Mouse (Mus musculus): Measurements from ENCODE around the gene Gm26920. TPM values are rescaled to one million over a fixed set of nuclear protein-coding genes. Genes with fewer than 3 reads are reported as not detected.

The Gm26920 gene
- polyA plus RNA-seq, 1 experiment = not detected

DNA sequence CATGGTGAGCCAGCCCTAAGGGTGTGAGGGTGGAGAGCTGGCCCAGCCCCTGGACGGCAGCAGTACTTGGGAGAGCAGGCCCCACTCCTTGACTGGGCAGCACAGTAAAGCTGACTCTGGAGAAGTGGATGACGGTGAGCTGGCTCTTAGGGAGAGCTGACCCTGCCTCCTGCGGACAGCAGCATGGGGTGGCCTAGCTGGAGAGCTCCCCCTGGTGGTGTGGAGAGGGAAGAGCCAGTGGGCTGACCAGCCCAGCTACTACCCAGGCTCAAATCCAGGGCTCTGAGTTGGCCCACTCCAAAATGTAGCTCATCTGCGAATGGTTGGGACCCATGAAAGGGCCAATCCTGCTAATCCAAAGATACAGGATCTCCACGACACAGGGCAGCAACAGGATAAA, 25.6 kb downstream of the Gm26920 start:
- no peaks in the 10 kb centered on the region for H3K4me1 ChIP-seq (ENCODE audit: control insufficient read depth)
- no peaks in the 10 kb centered on the region for H3K9me3 ChIP-seq (ENCODE audit: control insufficient read depth, low read length)
- peaks cover 15% of the 10 kb centered on the region for H3K36me3 ChIP-seq (ENCODE audit: control insufficient read depth)
- H3K4me3 ChIP-seq (replicated peaks) = no peak overlapping the region
- no peak for TF ChIP-seq GATA1 (IDR thresholded peaks at IDR 0.05; ENCODE audit: low read length)
- TF ChIP-seq TAL1 (IDR thresholded peaks at IDR 0.05; ENCODE audit: low read length) = no peak
- H3K27me3 ChIP-seq (ENCODE audit: control insufficient read depth) = no peaks in the 10 kb centered on the region

DNA sequence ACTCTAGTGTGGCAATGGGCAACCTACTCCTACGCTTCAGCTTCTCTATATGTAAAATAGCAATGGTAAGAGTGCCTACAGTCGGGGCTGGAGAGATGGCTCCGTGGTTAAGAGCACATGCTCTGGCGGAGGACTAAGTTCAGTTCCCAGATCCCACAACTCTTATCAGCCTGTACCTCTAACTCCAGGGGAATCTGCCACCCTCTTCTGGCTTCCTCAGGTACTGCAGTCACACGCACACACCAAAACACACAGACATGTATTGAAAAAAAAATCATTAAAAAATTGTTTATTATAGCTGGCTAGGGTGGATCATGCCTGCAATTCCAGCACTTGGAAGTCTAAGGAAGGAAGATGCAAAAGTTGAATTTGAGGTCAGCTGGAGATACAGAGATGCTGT, 27.7 kb downstream of the Gm26920 start:
- H3K4me1 ChIP-seq (ENCODE audit: control insufficient read depth) = no peaks in the 10 kb centered on the region
- H3K36me3 ChIP-seq (ENCODE audit: control insufficient read depth) = peaks cover 15% of the 10 kb centered on the region
- no peak for TF ChIP-seq GATA1 (IDR thresholded peaks at IDR 0.05; ENCODE audit: low read length)
- TF ChIP-seq TAL1 (IDR thresholded peaks at IDR 0.05; ENCODE audit: low read length) = no peak
- no peaks in the 10 kb centered on the region for H3K9me3 ChIP-seq (ENCODE audit: control insufficient read depth, low read length)
- H3K27me3 ChIP-seq (ENCODE audit: control insufficient read depth) = no peaks in the 10 kb centered on the region
- H3K4me3 ChIP-seq (replicated peaks) = no peak overlapping the region

DNA sequence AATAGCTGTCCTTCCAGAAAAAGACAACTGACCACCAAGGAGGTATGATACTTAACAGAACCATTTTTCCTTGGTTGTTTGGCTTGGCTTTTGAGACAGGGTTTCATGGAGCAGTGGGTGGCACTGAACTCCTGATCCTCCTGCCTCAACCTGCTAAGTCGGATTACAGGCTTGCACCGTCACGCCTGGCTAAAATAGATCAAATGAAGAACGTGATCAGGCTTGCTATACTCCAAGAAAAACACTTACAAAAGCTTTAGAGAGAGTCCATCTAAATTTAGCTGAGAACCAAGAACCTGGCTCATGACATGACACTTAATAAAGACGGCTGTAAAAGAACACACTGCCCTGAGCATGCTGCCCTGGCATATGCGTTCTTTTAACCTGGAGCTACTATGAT, 29.9 kb downstream of the Gm26920 start:
- Histone ChIP-seq H3K27me3 (ENCODE audit: control insufficient read depth) (no peaks in the 10 kb centered on the region), H3K36me3 (ENCODE audit: control insufficient read depth) (peaks cover 24% of the 10 kb centered on the region), H3K4me1 (ENCODE audit: control insufficient read depth) (no peaks in the 10 kb centered on the region), H3K9me3 (ENCODE audit: control insufficient read depth, low read length) (no peaks in the 10 kb centered on the region), H3K4me3 (replicated peaks) (no peak overlapping the region)
- no peak for TF ChIP-seq TAL1 (IDR thresholded peaks at IDR 0.05; ENCODE audit: low read length)
- TF ChIP-seq GATA1 (IDR thresholded peaks at IDR 0.05; ENCODE audit: low read length) = no peak

DNA sequence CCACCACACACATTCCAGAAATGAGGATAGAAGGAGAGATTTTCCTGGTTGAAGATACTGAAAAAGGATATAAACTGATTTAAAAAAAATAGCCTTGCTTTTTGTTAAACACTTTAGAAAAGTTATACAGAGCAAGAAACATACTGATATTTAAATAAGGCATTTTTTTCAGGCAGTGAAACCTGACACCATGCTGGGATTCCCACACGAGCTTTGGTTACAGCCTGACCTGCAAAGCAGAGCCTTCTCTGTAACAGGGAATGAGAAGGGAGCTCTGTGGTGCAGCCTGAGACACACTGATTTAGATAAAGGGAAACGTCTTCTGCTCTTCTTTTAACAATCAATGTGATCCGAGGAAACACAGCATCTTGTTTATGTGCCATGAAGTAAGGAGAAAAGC, 36.6 kb downstream of the Gm26920 start:
- H3K4me1 ChIP-seq (ENCODE audit: control insufficient read depth) = peaks cover 13% of the 10 kb centered on the region
- no peaks in the 10 kb centered on the region for H3K27me3 ChIP-seq (ENCODE audit: control insufficient read depth)
- H3K4me3 ChIP-seq (replicated peaks) = no peak overlapping the region
- TF ChIP-seq GATA1 (IDR thresholded peaks at IDR 0.05; ENCODE audit: low read length) (no peak), TAL1 (IDR thresholded peaks at IDR 0.05; ENCODE audit: low read length) (no peak)
- no peaks in the 10 kb centered on the region for H3K9me3 ChIP-seq (ENCODE audit: control insufficient read depth, low read length)
- H3K36me3 ChIP-seq (ENCODE audit: control insufficient read depth) = peaks cover 12% of the 10 kb centered on the region

DNA sequence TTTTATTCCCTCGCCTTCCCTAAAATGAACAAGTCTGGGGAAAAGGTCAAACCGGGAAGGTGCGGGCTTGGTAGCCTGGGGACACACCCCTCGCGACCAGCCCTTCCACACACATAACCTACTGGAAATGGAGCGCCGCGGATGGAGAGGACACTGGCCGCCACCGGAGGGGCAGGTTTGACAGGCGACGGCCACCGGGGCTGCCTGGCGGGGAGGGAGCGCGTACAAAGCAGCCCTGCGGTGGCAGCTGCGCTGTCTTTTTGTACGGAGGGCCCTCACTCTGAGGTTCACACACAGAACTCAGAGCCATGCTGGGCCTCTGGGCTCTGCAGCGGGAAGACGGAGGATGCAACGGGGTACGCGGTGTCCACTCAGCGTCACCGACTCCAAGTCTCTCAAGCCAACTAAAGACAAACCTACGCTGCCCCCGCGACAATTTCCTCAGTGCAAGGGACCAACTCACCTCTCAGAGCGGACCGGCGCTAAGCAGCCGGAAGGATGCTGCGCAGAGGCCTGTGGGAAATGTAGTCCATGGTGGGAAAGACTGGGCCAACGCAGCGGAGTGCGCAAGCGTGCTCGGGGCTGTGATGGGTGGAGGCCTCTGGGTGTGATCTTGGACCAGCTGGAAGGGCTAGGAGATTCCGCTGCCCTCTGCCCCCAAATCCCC, 39.2 kb downstream of the Gm26920 start, which contains the start of gene Zfp14:
Gene Zfp14 (minus strand): TSS at position 499 of the 667 bp plus-strand sequence.
- no peak for TF ChIP-seq GATA1 (IDR thresholded peaks at IDR 0.05; ENCODE audit: low read length)
- no peak for TF ChIP-seq TAL1 (IDR thresholded peaks at IDR 0.05; ENCODE audit: low read length)
- peak within 1 kb of the TSS; percentile 63 for H3K4me3 ChIP-seq (replicated peaks)
- no peaks in the 10 kb centered on the region for H3K27me3 ChIP-seq (ENCODE audit: control insufficient read depth)
- no peaks in the 10 kb centered on the region for H3K9me3 ChIP-seq (ENCODE audit: control insufficient read depth, low read length)
- H3K36me3 ChIP-seq (ENCODE audit: control insufficient read depth) = peaks cover 2% of the 10 kb centered on the region; the same call in 1 of the 2 replicates
- peaks cover 13% of the 10 kb centered on the region for H3K4me1 ChIP-seq (ENCODE audit: control insufficient read depth)

DNA sequence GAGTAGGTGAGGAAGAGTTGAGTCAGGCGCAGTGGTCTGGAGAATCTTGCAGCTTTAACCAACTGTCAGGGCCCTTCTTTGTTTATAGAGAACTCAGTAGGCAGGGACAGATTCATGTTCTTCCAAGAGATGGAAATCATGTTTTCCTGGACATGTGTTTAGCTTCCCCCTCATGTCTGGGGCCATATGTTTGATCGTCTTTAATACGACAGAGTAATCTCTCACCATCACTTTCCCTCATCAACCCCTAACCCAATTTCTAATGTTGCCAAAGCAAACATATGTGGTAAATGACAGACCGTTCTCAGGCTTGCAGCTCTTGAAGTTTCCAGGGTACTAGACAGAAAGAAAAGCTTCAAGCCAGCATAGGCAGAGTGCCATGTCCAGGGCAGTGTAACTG, 42.1 kb downstream of the Gm26920 start:
- H3K4me1 ChIP-seq (ENCODE audit: control insufficient read depth) = peaks cover 13% of the 10 kb centered on the region
- H3K27me3 ChIP-seq (ENCODE audit: control insufficient read depth) = no peaks in the 10 kb centered on the region
- TF ChIP-seq TAL1 (IDR thresholded peaks at IDR 0.05; ENCODE audit: low read length) = no peak
- TF ChIP-seq GATA1 (IDR thresholded peaks at IDR 0.05; ENCODE audit: low read length) = no peak
- H3K9me3 ChIP-seq (ENCODE audit: control insufficient read depth, low read length) = no peaks in the 10 kb centered on the region
- H3K36me3 ChIP-seq (ENCODE audit: control insufficient read depth) = no peaks in the 10 kb centered on the region
- no peak overlapping the region for H3K4me3 ChIP-seq (replicated peaks)

DNA sequence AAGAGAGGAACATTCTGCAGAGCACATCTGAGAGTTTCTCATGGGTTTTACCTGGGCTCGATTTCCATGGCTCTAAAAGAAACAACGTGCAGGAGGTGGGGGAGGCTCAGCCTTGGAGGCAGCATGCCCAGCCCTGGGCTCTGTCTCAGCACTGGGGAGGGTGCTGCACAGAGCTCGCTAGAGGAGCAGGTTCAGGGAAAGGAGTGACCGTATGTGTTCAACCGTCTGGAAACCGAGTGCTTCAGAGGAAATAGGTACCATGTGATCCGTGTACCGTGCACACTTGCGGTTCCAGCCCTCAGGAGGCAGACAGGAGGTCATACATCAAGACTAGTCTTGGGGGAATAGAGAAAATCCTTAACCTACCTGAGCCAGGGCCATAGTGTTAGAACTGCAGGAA, 45.9 kb downstream of the Gm26920 start:
- Histone ChIP-seq H3K27me3 (ENCODE audit: control insufficient read depth) (no peaks in the 10 kb centered on the region), H3K4me1 (ENCODE audit: control insufficient read depth) (no peaks in the 10 kb centered on the region), H3K4me3 (replicated peaks) (no peak overlapping the region), H3K9me3 (ENCODE audit: control insufficient read depth, low read length) (no peaks in the 10 kb centered on the region), H3K36me3 (ENCODE audit: control insufficient read depth) (no peaks in the 10 kb centered on the region)
- no peak for TF ChIP-seq TAL1 (IDR thresholded peaks at IDR 0.05; ENCODE audit: low read length)

DNA sequence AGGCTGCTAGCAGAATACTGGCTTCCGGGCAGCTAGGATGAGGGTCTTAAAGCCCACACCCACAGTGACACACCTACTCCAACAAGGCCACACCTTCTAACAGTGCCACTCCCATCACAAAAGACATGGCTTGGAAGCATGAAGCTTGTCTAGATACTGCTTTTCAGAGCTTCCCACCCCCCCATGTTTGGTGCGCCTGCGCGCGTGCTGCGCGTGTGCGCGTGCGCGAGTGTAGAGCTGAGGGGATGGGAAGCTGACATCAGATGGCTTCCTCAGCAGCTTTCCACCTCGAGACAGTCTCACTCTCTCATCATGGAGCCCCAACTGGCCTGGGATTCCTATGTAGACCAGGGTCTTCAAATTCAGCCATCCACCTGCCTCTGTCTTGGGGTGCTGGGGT, 55.9 kb downstream of the Gm26920 start:
- no peak for TF ChIP-seq TAL1 (IDR thresholded peaks at IDR 0.05; ENCODE audit: low read length)
- TF ChIP-seq GATA1 (IDR thresholded peaks at IDR 0.05; ENCODE audit: low read length) = no peak
- Histone ChIP-seq H3K4me1 (ENCODE audit: control insufficient read depth) (peaks cover 13% of the 10 kb centered on the region), H3K36me3 (ENCODE audit: control insufficient read depth) (no peaks in the 10 kb centered on the region; the same call in 1 of the 2 replicates), H3K9me3 (ENCODE audit: control insufficient read depth, low read length) (peaks cover 2% of the 10 kb centered on the region; the same call in 1 of the 2 replicates), H3K4me3 (replicated peaks) (no peak overlapping the region), H3K27me3 (ENCODE audit: control insufficient read depth) (no peaks in the 10 kb centered on the region)

DNA sequence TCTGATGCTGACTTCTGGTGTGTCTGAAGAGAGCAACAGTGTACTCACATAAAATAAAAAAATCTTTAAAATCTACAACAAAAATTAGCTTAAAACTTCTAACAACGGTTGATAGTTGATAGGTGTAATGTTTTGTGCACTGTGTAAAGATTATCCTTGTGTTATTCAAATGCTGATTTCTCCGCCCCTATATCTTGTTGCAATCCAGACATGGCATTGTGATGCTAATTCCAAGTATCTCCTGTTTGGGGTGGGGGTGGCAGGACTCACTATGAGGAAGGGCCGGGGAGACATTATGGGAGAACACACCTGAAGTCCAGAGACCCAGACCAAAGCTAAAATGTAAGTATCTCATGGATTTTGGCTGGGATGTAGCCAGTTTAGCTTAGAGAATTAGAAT, 58.8 kb downstream of the Gm26920 start:
- Histone ChIP-seq H3K36me3 (ENCODE audit: control insufficient read depth) (peaks cover 7% of the 10 kb centered on the region), H3K4me3 (replicated peaks) (no peak overlapping the region), H3K27me3 (ENCODE audit: control insufficient read depth) (no peaks in the 10 kb centered on the region), H3K4me1 (ENCODE audit: control insufficient read depth) (peaks cover 14% of the 10 kb centered on the region), H3K9me3 (ENCODE audit: control insufficient read depth, low read length) (peaks cover 2% of the 10 kb centered on the region; the same call in 1 of the 2 replicates)
- TF ChIP-seq GATA1 (IDR thresholded peaks at IDR 0.05; ENCODE audit: low read length) = no peak
- TF ChIP-seq TAL1 (IDR thresholded peaks at IDR 0.05; ENCODE audit: low read length) = no peak

DNA sequence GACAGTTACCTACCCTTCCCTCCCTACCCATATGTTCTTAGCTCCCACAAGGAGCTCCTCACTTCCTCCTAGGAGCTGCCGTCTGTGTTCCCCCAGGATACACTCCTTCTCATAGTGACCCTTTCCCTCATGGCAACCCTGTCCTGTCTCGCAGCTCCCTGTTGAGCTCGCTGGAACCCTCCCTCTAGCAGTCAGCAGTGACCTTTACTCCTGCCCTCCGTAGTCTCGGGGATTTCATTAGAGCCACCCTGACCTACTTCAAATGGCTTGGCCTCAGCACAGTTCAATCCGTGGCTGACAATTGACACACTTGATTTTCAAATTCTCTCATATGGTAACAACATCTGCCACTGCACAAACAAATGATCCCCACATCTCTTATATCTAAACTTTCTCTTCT, 59.5 kb downstream of the Gm26920 start:
- H3K9me3 ChIP-seq (ENCODE audit: control insufficient read depth, low read length) = peaks cover 2% of the 10 kb centered on the region; the same call in 1 of the 2 replicates
- TF ChIP-seq TAL1 (IDR thresholded peaks at IDR 0.05; ENCODE audit: low read length) (no peak), GATA1 (IDR thresholded peaks at IDR 0.05; ENCODE audit: low read length) (no peak)

More for the DNA sequence above, 59.5 kb downstream of the Gm26920 start:
- Histone ChIP-seq H3K36me3 (ENCODE audit: control insufficient read depth) (peaks cover 12% of the 10 kb centered on the region), H3K4me3 (replicated peaks) (no peak overlapping the region), H3K4me1 (ENCODE audit: control insufficient read depth) (peaks cover 20% of the 10 kb centered on the region), H3K27me3 (ENCODE audit: control insufficient read depth) (no peaks in the 10 kb centered on the region)
